Mouse (Mus musculus): ENCODE measurements around the gene Galnt9. TPM values are rescaled to one million over a fixed set of nuclear protein-coding genes. Genes with fewer than 3 reads are reported as not detected.
A peak's percentile ranks its signal among the peaks of the same experiment; 100 is the strongest.

Gene Galnt9
- total RNA-seq, 1 experiment: 0.40 TPM

DNA sequence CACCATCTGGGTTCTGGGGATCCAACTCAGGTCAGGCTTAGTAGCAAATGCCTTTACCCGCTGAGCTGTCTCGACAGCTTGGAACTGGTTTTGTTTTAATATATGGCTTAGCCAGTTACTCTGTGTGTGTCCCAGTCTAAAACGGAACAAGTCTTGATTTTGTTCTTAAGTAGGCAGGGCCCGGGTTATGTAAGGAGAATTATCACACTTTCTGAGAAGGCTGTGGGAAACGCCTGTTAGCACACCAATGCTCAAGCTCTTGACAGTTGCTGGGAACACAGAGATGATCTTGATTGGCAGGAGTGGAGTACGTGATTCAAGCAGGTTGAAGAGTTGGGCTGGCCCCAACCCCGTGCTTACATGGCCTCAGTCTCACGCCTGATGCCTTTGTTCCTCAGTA, 15.5 kb downstream of the Galnt9 start:
- Histone ChIP-seq H3K27ac (ENCODE audit: insufficient read depth, low read depth, low read length, poor library complexity, severe bottlenecking) (no peak overlapping the region), H3K9me3 (ENCODE audit: control insufficient read depth, insufficient read depth, low read depth, low read length) (no peaks in the 10 kb centered on the region), H3K9ac (ENCODE audit: insufficient read depth, low read depth, low read length, poor library complexity, severe bottlenecking) (no peak overlapping the region), H3K4me1 (ENCODE audit: control insufficient read depth in 2 of 2, insufficient read depth in 2 of 2, low read length in 2 of 2, poor library complexity in 1 of 2) (no peaks in the 10 kb centered on the region), H3K4me3 (ENCODE audit: insufficient read depth in 1 of 2, low read depth in 1 of 2, low read length in 2 of 2, poor library complexity in 1 of 2, severe bottlenecking in 1 of 2) (no peak overlapping the region), H3K36me3 (ENCODE audit: control insufficient read depth, insufficient read depth, low read length, poor library complexity, severe bottlenecking) (no peaks in the 10 kb centered on the region)
- DNase-seq (ENCODE audit: low read depth, low spot score): no peak
- in situ Hi-C loops (cut with MboI; ENCODE audit: low sequenced_read_pairs in 2 of 2, unreplicated experiment in 2 of 2): no loop called here
- TF ChIP-seq ZNF384 (IDR thresholded peaks at IDR 0.05; ENCODE audit: low read depth, low read length) (no peak), MAFK (IDR thresholded peaks at IDR 0.05; ENCODE audit: insufficient read depth, low read depth, low read length) (no peak)

DNA sequence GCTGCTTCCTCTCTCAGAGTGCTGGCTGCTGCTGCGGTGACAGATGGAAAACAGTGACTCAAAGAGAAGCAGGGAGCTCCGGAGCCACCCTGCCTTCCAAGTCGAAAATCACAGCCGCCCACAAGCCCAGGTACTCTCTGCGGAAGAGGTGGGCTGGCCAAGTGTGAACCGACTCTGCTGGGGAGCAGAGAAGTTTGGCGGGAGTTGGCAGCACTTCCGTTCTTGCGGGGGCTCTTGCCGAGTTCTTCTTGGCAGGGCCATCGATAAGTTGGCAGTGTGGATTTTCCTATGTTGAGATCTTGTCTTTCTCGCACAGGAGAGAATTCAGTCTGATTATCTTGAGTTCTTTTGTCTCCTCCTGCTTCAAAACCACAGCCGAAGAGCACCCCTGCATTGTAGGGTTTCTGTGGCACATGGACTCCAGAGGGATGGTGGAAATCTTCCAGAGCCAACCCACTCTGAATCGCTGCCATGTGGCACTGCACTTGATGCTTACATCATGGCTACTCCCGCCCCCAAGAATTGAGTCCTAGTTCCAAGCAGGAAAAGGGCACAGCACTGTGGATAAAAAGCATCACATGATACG, 18.7 kb downstream of the Galnt9 start:
- Histone ChIP-seq H3K9ac (ENCODE audit: insufficient read depth, low read depth, low read length, poor library complexity, severe bottlenecking) (peak overlapping the region; percentile 11; the same call in 1 of the 2 replicates), H3K4me3 (ENCODE audit: insufficient read depth in 1 of 2, low read depth in 1 of 2, low read length in 2 of 2, poor library complexity in 1 of 2, severe bottlenecking in 1 of 2) (no peak overlapping the region), H3K9me3 (ENCODE audit: control insufficient read depth, insufficient read depth, low read depth, low read length) (no peaks in the 10 kb centered on the region), H3K4me1 (ENCODE audit: control insufficient read depth in 2 of 2, insufficient read depth in 2 of 2, low read length in 2 of 2, poor library complexity in 1 of 2) (peaks cover 2 to 11% of the 10 kb centered on the region in 2 experiments; a peak in 1 of 4 replicates), H3K36me3 (ENCODE audit: control insufficient read depth, insufficient read depth, low read length, poor library complexity, severe bottlenecking) (no peaks in the 10 kb centered on the region), H3K27ac (ENCODE audit: insufficient read depth, low read depth, low read length, poor library complexity, severe bottlenecking) (no peak overlapping the region)
- TF ChIP-seq HCFC1 (IDR thresholded peaks at IDR 0.05; ENCODE audit: borderline replicate concordance, insufficient read depth, low read length) (no peak), MAFK (IDR thresholded peaks at IDR 0.05; ENCODE audit: insufficient read depth, low read depth, low read length) (no peak), ZNF384 (IDR thresholded peaks at IDR 0.05; ENCODE audit: low read depth, low read length) (no peak), ZC3H11A (IDR thresholded peaks at IDR 0.05; ENCODE audit: borderline replicate concordance, low read depth, low read length) (no peak), CHD2 (IDR thresholded peaks at IDR 0.05; ENCODE audit: low read depth, low read length) (no peak)
- DNase-seq (ENCODE audit: low read depth, low spot score): no peak
- in situ Hi-C loops (cut with MboI; ENCODE audit: low sequenced_read_pairs in 2 of 2, unreplicated experiment in 2 of 2): no loop called here

DNA sequence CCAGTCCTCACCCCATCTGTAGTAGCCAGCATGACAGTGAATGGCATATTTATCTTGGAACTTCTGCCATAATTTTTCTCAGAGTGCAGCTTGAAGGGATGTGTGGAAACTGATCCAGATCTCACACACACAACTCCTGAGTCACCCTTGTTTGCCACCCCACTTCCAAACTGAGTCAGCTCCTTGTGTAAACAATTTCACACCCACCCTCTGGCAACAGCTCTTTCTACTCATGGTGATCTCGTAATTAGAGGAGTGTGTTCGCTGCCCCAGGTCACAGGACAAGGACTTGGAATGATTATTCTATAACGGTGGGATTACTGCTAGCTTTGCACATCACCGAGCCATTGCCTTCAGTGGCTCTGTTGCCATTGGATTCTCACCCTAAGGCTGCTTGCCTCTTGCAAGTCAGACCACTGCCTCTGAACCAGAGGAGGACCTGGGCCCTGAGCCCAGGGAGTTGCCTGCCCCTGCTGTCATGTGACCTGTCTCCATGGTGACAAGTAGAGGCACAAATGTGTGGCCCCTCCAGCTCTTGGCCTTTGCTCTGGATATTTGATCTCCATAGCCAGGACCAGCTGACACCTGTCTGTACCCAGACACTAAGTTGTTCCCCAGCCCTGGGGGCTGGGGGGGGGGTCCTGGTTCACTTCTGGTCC, 21.0 kb downstream of the Galnt9 start:
- TF ChIP-seq CHD2 (IDR thresholded peaks at IDR 0.05; ENCODE audit: low read depth, low read length) (no peak), ZC3H11A (IDR thresholded peaks at IDR 0.05; ENCODE audit: borderline replicate concordance, low read depth, low read length) (no peak), HCFC1 (IDR thresholded peaks at IDR 0.05; ENCODE audit: borderline replicate concordance, insufficient read depth, low read length) (no peak), ZNF384 (IDR thresholded peaks at IDR 0.05; ENCODE audit: low read depth, low read length) (no peak), MAFK (IDR thresholded peaks at IDR 0.05; ENCODE audit: insufficient read depth, low read depth, low read length) (no peak)
- H3K4me1 ChIP-seq (ENCODE audit: control insufficient read depth in 2 of 2, insufficient read depth in 2 of 2, low read length in 2 of 2, poor library complexity in 1 of 2): peaks cover 4 to 15% of the 10 kb centered on the region in 2 experiments; a peak in 2 of 4 replicates
- H3K27ac ChIP-seq (ENCODE audit: insufficient read depth, low read depth, low read length, poor library complexity, severe bottlenecking): no peak overlapping the region
- DNase-seq (ENCODE audit: low read depth, low spot score): no peak
- H3K36me3 ChIP-seq (ENCODE audit: control insufficient read depth, insufficient read depth, low read length, poor library complexity, severe bottlenecking): no peaks in the 10 kb centered on the region
- H3K4me3 ChIP-seq (ENCODE audit: insufficient read depth in 1 of 2, low read depth in 1 of 2, low read length in 2 of 2, poor library complexity in 1 of 2, severe bottlenecking in 1 of 2): no peak overlapping the region
- in situ Hi-C loops (cut with MboI; ENCODE audit: low sequenced_read_pairs in 2 of 2, unreplicated experiment in 2 of 2): no loop called here
- H3K9me3 ChIP-seq (ENCODE audit: control insufficient read depth, insufficient read depth, low read depth, low read length): no peaks in the 10 kb centered on the region
- H3K9ac ChIP-seq (ENCODE audit: insufficient read depth, low read depth, low read length, poor library complexity, severe bottlenecking): no peak overlapping the region

DNA sequence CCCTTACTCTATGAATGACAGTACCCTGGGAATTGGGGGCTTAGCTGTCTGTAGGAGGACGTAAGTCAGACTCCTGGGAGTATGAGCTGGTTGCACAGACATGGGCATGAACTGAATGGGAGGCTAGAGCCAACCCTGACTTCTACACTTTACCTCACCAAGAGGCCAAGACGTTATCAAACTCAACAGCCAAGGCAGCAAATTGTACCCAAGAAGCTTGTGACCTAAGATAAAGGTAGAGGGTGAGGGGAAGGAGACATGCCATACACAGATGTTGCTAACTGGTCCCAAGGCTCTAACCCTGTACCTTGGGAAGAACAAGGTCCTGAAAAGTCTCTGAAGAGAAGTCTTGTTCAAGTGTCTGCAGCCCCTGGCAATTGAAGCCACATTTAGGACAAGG, 23.4 kb downstream of the Galnt9 start:
- H3K27ac ChIP-seq (ENCODE audit: insufficient read depth, low read depth, low read length, poor library complexity, severe bottlenecking): no peak overlapping the region
- in situ Hi-C loops (cut with MboI; ENCODE audit: low sequenced_read_pairs in 2 of 2, unreplicated experiment in 2 of 2): no loop called here
- H3K9ac ChIP-seq (ENCODE audit: insufficient read depth, low read depth, low read length, poor library complexity, severe bottlenecking): no peak overlapping the region
- H3K36me3 ChIP-seq (ENCODE audit: control insufficient read depth, insufficient read depth, low read length, poor library complexity, severe bottlenecking): no peaks in the 10 kb centered on the region
- no peaks in the 10 kb centered on the region for H3K9me3 ChIP-seq (ENCODE audit: control insufficient read depth, insufficient read depth, low read depth, low read length)
- peaks cover 4 to 22% of the 10 kb centered on the region in 2 experiments; a peak in 2 of 4 replicates for H3K4me1 ChIP-seq (ENCODE audit: control insufficient read depth in 2 of 2, insufficient read depth in 2 of 2, low read length in 2 of 2, poor library complexity in 1 of 2)
- no peak for TF ChIP-seq MAFK (IDR thresholded peaks at IDR 0.05; ENCODE audit: insufficient read depth, low read depth, low read length)
- no peak for TF ChIP-seq ZNF384 (IDR thresholded peaks at IDR 0.05; ENCODE audit: low read depth, low read length)
- TF ChIP-seq CHD2 (IDR thresholded peaks at IDR 0.05; ENCODE audit: low read depth, low read length): no peak
- TF ChIP-seq HCFC1 (IDR thresholded peaks at IDR 0.05; ENCODE audit: borderline replicate concordance, insufficient read depth, low read length): no peak
- no peak for TF ChIP-seq ZC3H11A (IDR thresholded peaks at IDR 0.05; ENCODE audit: borderline replicate concordance, low read depth, low read length)
- DNase-seq (ENCODE audit: low read depth, low spot score): no peak
- no peak overlapping the region for H3K4me3 ChIP-seq (ENCODE audit: insufficient read depth in 1 of 2, low read depth in 1 of 2, low read length in 2 of 2, poor library complexity in 1 of 2, severe bottlenecking in 1 of 2)
